Mouse (Mus musculus) megakaryocyte progenitor cell, adult 5-6 weeks (primary cell): ENCODE data around the gene Prdm11. TPM values are rescaled to one million over a fixed set of nuclear protein-coding genes. Genes with fewer than 3 reads are reported as not detected.

Experiments
- ATAC-seq: replicated peaks from 2 replicates; pipeline ENCODE4 v1.8.0; 2016; ENCODE audit warnings: mild to moderate bottlenecking, moderate TSS enrichment, inconsistent platforms; ENCODE audit not compliant: poor library complexity
- total RNA-seq, 2 experiments: library from RNA; stranded (forward) in 1 of 2; stranded (reverse) in 1 of 2; fragments of 157-497, 149-512 nt in 1 of 2; fragments of 200-1000 nt in 1 of 2; gene quantifications; 2 replicates each; pipeline versions ENCODE4 v1.2.3 to v1.2.4; 2015 to 2017

Prdm11 gene
- total RNA-seq, 2 experiments from 2014 or later: 4.6 to 5.1 TPM

- ATAC-seq: no peak
Measured at GRCm38 (mm10) chr2:93047036-93047435, 1.1 kb upstream of the Prdm11 start.

- ATAC-seq: no peak
Measured at GRCm38 (mm10) chr2:93046509-93046835, 505 bp upstream of the Prdm11 start.

DNA sequence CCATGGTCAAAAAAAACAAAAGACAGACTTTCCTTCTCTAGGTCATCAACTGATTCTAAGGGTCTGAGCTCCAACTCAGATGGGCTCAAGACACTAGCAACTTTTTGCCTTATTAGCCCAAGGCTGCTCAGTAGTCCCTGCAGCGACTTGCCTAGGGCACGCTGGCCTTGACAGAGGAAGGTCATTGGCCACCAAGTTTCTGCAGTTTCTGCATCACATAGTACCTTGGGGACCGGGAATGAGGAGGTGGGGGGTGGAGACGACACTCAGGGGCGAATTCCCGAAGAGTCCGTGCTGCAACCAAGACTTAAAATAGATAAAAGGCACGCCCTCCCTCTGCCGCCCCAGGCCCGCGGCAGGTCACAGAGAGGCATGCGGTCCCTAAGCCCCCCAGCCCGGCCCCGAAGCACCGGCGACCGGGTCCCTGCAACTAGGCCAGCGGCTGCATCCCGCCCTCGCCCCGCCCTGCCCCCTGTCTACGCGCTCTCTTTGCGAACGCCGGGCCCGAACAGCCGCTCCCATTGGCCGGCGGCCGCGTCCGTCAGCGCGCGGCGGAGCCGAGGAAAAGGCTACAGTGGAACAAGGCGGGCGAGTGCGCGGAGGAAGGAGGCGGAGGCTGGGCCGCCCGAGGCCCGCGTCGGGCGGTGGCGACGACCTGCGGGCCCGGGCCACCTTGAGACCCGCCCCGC, 694 bp downstream of the Prdm11 start:
- peak; percentile 93 for ATAC-seq

DNA sequence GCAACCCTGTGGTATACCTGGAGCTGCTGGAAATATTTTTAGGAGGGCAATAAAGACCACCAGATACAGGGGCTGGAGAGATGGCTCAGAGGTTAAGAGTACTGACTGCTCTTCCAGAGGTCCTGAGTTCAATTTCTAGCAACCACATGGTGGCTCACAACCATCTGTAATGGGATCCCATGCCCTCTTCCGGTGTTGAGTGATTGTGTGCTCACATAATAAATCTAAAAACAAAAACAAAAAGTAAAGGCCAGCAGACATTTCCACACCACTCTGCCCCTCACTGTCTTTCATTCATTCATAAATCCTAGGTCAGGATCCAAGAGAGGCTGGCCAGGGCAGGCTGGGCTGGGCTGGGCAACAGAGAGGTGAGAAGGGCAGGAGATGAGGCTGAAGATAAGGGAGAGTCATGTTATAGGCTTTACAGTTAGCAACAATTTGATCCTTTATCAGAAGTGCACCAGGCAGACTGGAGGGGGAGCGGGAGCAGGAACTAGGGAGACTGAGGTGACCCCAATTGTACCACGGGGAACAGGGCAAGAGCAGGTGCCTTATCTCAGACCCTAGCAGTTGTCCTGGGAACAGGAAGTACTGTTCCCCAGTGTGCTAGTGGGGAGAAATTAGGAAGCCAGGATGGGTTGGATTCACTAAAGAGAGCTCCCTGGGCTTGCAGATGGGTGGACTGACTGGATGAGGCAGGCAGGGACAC, 2.4 kb downstream of the Prdm11 start:
- no peak for ATAC-seq

DNA sequence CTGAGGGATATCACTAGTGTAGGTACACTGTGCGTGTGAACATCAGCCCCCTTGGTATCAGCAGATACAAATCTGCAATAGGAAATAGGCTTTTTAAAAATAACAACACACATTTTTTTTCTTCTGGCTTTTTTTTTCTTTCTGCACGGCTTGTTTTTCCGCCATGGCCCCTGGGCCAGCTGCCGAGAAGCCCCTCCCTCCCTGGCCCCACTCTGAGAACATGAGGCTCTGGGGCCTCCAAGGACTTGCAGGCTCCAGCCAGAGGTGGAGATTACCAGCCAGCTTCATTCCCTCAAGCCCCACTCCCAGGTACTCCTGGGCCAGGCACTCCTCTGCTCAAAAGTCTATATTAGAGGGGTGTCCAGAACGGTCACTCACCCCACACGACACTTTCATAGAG, 4.5 kb downstream of the Prdm11 start:
- no peak for ATAC-seq

- no peak for ATAC-seq
Measured at GRCm38 (mm10) chr2:93040841-93041240, 5.1 kb downstream of the Prdm11 start.

DNA sequence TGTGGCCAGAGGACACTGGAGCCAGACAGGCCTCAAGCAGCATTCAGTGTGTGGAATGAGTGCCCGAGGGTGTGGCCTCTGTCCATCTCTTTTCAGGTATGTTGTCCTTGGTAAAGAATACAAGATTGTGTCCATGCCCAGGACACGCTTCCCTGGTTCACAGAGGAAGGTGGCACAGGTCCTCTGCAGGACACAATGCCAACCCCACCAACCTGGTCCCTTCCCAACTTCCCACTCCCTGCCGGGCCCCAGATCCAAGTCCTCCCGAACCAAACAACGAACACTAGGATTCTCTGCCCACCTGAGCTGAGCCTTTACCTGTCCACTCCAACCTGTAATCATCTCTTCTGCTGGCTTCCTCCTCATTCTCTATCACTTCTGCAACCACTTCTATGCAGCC, 6.3 kb downstream of the Prdm11 start:
- no peak for ATAC-seq

GRCm38 (mm10) chr2:93039043-93039442, 6.9 kb downstream of the Prdm11 start:
- ATAC-seq: no peak

- ATAC-seq: no peak
Measured at GRCm38 (mm10) chr2:93035631-93036030, 10.3 kb downstream of the Prdm11 start.

DNA sequence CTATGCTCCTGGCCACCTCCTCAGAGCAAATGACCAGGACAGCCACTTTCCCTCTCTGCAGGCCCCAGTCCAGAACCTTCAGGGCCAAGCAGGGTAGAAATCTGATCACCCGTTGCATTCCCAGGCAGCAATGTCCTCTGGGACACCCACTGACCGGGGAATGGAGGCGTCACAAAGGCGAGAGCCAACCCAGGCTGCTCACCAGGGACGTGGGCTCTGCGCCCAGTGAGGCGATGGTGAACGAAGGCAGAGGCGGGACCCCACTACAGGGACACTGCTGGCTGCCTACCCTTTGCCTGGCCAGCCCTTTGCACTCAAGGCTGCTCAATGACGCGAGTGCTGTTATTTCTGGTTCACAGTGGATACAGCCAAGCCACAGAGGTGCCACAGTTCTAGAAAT, 13.3 kb downstream of the Prdm11 start:
- ATAC-seq: no peak

DNA sequence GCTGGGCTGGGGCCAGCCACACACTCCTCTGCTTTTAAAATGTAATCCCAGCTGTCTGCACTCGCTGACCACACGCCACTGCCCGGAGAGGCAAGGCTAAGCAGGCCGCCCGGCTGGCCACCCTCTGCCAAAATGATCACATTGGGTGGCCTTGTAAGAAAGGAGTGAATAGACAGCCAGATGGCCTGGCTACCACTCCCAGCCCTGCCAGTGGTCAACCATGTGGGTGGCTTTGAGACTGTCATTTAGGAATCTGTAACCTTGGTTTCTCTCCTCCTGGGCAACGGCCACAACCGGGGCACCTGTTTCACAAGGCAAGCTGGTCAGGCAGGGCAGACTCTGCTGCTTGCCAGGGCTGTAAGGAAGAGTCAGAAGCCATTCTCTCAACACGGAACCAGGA, 13.9 kb downstream of the Prdm11 start:
- ATAC-seq: no peak

DNA sequence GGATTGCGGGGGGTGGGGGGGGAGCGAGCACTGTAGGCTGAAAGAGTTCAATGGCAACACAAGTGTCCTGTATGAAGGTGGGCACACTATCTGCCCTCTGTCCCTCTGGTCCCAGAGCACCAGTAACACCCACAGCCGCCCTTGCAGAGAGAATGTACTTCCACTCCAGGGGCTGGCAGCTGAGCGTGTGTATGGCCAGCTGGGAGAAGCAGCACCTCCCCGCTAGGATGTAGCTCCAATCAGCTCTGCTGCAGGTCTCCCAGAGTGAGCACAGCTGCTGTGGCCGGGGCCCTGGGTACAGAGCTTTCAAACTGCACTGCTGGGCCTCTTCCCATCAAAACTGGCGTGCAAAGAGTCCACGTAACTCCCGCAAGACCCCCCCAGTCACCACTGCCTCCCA, 14.9 kb downstream of the Prdm11 start:
- no peak for ATAC-seq

DNA sequence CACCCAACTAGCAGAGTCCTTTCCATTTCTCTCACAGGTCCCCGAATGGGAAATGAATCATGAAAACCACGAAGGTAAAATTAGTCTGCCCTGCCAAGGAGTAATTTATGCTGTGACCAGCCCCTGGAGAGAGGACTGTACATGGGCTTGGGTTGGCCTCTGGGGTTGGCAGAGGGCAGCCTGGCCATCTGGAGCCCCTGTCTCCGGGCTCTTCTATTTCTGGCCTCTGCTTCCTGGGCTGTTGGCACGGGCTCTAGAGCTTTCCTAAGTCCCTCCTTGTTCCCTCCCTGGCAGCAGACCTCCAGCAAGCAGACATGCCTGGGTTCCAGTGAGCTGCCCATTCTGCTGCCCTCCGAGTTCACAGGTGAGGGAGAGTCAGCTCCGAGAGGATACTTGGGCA, 15.9 kb downstream of the Prdm11 start:
- ATAC-seq: no peak

DNA sequence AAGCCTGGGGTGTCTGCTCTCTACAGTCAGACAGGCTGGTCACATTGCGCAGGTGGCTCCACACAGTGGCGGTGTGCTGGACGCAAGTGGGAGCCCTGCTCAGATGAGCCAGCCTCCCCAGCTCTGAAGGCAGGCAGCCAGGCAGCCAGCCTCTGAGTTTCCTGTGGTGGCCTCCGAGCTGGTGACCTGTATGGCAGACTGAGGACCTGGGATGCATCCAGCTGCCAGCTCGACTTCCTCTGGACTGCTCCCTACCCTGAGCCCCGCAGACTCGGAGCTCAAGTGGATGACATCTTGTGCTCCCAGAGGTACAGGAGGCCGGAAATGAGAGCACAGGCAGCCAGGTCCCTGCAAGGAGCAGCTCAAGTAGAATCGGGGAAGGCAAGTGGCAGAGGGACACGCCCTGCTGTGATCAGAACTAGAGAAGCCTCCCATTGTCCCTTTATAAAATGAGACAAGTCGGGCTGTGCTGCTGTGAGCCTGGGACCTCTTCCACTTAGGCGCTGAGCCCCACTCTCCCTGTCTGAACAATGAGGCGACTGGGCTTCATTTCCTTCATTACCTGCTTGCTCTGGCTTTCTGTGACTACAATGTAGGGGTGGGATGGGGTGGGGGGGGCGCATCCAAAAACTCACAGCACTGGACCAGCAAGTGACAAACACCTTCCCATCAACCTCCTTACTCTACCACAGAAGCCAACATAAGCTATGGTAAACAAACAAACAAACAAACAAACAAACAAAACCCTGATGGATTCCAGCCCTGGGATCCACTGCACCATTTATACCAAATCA, 16.5 kb downstream of the Prdm11 start:
- peak; percentile 48 for ATAC-seq

- ATAC-seq: no peak
Measured at GRCm38 (mm10) chr2:93028865-93029264, 17.1 kb downstream of the Prdm11 start.

DNA sequence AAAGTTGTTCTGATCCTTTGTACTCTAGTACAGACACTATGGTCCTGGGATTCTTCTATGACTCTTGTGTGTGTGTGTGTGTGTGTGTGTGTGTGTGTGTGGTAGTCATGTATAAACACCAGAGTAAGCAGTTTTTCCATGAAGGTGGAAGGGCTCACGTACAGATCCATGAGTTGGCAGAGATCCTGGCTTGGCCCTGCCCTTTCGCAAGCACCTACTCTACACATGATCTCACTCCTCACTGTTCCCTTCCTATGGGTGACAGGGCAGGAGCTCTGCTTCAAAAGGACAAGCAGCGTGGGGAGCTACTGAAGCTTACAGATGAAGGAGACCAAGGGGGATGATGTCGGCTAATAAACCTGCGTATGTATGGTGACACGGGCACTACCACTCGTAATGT, 18.3 kb downstream of the Prdm11 start:
- ATAC-seq: no peak

DNA sequence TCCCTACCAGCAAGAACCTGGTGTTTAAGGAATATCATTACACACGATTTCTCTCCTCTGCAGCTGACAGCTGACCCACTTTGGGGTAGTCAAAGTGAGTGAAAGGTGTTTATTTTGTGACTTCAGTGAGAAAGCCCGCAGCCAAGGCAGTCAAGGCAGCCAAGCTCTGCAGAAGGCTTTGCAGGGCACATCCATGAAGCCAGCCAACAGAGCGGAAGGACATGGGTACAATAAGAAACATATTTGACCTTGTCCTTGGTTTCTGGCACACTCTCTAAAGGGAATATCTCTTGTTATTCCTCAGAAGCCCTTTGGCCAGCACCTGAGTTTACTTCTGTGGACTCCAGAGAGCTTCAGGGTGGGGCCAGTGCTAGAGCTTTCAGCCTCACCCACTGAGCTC, 21.5 kb downstream of the Prdm11 start:
- ATAC-seq: no peak

- no peak for ATAC-seq
Measured at GRCm38 (mm10) chr2:93018854-93019253, 27.1 kb downstream of the Prdm11 start.

GRCm38 (mm10) chr2:93017151-93017550, 28.8 kb downstream of the Prdm11 start:
- ATAC-seq: no peak

- peak; percentile 17 for ATAC-seq
Measured at GRCm38 (mm10) chr2:93015041-93015440, 30.9 kb downstream of the Prdm11 start.

DNA sequence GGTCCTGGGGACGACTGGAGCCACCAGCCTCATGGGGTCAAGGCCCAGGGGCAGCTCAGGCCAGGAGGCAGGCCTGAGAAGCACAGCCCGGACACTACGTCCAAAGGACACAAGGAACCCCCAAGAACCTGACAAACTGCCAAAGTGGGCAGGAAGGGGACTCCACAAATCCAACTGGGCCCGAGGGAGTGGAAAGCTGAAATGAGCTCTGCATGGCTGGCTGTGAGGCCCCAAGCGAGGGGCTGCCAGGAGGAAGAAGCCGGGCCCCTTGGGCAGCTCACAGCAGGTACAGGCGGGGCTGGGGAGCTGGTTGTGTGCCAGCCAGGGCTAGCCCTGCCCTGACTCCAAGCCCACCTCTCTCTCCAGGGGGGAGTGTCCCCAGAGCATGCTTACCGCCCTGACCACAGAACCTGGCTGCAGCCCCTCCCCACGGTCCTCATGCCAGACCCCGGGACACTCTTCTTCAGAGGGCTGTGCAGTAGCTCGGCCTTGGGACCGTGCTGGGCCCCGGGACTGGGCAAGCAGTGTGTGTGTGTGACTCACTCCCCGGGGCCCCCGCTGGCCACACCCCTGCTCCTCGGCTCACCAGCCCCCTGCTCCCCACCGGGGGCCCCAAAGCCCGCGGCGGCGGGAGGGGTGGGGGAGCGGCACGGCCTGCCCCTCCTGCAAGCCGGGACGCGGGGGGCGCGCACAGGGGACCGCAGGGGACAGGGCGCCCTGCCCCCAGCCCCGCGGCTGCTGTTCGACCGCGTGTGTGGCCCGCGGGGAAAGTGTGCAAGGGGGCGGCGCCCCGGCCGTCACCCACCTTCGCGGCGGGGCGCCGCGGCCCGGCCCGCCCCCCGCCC, 31.7 kb downstream of the Prdm11 start:
- ATAC-seq: peak; percentile 77
